Mouse (Mus musculus): Measurements from ENCODE around the gene Hes2. TPM values are rescaled to one million over a fixed set of nuclear protein-coding genes. Genes with fewer than 3 reads are reported as not detected.
A peak's percentile ranks its signal among the peaks of the same experiment; 100 is the strongest.

Hes2 gene
- not detected in 2 replicates for polyA plus RNA-seq (2012; rRNA removed)

DNA sequence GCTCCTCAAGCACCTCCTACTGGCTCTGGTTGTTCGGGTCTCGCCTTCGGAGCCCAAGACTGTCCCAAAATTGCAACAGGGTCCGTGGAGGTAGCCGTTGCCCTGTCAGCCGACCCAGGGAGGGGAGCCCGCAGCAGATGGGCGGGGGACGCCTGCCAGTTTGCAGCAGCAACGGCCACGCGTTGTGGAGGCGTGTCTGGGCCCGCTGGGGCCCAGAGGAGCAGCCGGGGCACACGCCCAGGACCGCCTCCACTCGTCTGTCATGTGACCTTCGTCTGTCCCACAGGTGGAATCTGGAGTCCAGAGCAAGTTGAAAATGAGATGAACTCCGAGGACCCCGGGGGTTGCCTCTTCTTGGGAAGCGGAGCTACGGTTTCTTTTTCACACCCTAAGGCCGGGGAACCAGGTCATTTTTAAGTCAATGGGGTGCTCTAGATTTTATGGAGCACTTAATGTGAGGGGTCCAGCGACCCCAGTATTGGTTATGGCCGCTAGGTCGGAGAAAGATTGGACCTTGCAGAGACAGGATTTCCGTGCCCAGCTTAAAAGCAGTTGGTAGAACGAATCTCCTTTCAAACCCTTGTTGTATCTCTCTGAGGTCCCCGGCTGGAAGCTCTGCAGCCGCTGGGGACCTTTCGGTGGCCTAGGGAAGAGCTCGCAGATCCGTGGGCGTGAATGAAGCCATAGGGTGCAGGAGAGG lies at the start of gene Hes2:
Gene Hes2 (plus strand): TSS at position 283 of the 700 bp plus-strand sequence.
- Histone ChIP-seq H3K4me3 (ENCODE audit: insufficient read depth, low read length) (no peak within 1 kb of the TSS), H3K27ac (ENCODE audit: insufficient read depth, low read length) (no peak within 1 kb of the TSS)

DNA sequence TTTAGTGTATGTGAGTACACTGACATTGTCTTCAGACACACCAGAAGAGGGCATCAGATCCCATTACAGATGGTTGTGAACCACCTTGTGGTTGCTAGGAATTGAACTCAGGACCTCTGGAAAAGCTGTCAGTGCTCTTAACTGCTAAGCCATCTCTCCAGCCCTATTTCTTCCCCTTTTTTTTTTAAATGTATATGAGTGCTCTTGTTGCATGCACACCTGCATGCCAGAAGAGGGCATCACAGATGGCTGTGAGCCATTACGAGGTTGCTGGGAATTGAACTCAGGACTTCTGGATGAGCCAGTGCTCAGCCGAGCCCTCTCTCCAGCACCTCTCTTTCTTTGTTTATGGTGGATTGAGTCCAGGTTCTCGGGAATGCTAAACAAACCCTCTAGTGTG lies 49.2 kb upstream of the Hes2 start:
- H3K27ac ChIP-seq (ENCODE audit: insufficient read depth, low read length): no peak overlapping the region
- peaks cover 2% of the 10 kb centered on the region; the same call in 1 of the 2 replicates for H3K4me1 ChIP-seq (ENCODE audit: control insufficient read depth, insufficient read depth, low read length)
- no peak for TF ChIP-seq POLR2A (IDR thresholded peaks at IDR 0.05; ENCODE audit: extremely low read depth, insufficient read depth, low read length)
- no peak for TF ChIP-seq CTCF (IDR thresholded peaks at IDR 0.05; ENCODE audit: extremely low read depth, insufficient read depth, low read length)
- no peak overlapping the region for H3K4me3 ChIP-seq (ENCODE audit: insufficient read depth, low read length)

More for the DNA sequence above, at the start of gene Hes2:
- no peaks in the 10 kb centered on the region for H3K4me1 ChIP-seq (ENCODE audit: control insufficient read depth, insufficient read depth, low read length)
- TF ChIP-seq POLR2A (IDR thresholded peaks at IDR 0.05; ENCODE audit: extremely low read depth, insufficient read depth, low read length): no peak
- TF ChIP-seq CTCF (IDR thresholded peaks at IDR 0.05; ENCODE audit: extremely low read depth, insufficient read depth, low read length): no peak

DNA sequence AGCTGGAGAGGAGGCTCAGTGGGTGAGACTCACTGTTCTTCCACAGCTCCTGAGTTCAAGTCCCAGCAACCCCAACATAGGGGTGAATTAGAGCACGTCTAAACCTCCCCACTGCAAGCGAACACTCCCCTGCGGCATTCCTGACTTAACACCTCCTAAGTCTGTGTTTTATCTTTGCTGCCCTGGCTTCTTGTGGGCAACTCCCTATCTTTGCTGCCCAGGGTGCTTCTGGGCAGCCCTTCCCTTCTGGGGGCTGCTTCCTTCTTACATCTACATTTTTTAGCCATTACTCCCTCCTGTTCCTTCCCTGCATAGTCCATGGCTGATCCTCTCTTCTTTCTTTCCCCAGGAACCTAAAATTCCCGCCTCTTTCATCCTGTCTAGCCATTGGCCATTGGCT lies 48.0 kb upstream of the Hes2 start:
- no peak overlapping the region for H3K27ac ChIP-seq (ENCODE audit: insufficient read depth, low read length)
- TF ChIP-seq CTCF (IDR thresholded peaks at IDR 0.05; ENCODE audit: extremely low read depth, insufficient read depth, low read length) (no peak), POLR2A (IDR thresholded peaks at IDR 0.05; ENCODE audit: extremely low read depth, insufficient read depth, low read length) (no peak)
- no peak overlapping the region for H3K4me3 ChIP-seq (ENCODE audit: insufficient read depth, low read length)
- H3K4me1 ChIP-seq (ENCODE audit: control insufficient read depth, insufficient read depth, low read length): peaks cover 2% of the 10 kb centered on the region; the same call in 1 of the 2 replicates

DNA sequence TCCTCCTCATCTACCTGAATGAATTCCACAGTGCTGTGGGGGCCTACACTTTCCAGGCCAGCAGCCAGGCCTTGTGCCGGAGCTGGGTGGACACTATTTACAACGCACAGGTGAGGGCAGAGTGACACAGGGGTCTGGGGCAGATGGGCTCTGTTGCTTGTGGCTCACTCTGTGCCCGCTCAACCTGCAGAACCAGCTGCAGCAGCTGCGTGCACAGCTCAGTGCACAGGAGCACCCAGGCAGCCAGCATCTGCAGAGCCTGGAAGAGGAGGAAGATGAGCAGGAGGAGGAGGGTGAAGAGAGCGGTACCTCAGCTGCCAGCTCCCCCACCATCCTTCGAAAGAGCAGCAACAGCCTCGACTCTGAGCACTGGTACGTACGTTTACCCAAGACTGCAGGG lies 46.3 kb upstream of the Hes2 start:
- Histone ChIP-seq H3K27ac (ENCODE audit: insufficient read depth, low read length) (no peak overlapping the region), H3K4me3 (ENCODE audit: insufficient read depth, low read length) (no peak overlapping the region), H3K4me1 (ENCODE audit: control insufficient read depth, insufficient read depth, low read length) (peaks cover 2% of the 10 kb centered on the region; the same call in 1 of the 2 replicates)
- TF ChIP-seq POLR2A (IDR thresholded peaks at IDR 0.05; ENCODE audit: extremely low read depth, insufficient read depth, low read length) (no peak), CTCF (IDR thresholded peaks at IDR 0.05; ENCODE audit: extremely low read depth, insufficient read depth, low read length) (no peak)

DNA sequence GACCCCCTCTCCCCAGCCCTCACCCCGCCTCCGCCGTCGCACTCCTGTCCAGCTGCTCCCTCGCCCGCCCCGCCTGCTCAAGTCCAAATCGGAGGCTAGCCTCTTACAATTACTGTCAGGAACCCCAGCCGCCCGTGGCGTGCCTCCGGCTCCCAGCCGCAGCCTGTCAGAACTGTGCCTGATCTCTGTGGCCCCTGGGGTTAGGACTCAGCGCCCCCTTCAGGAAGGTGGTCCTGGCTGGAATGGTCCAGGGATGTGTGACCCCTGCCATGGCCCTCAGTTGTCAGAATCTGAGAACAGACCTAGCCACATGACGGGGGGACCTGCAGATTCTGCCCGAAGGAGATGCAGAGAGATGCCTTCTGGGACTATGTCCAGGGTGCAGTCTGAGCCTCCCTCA lies 44.6 kb upstream of the Hes2 start:
- Histone ChIP-seq H3K27ac (ENCODE audit: insufficient read depth, low read length) (no peak overlapping the region), H3K4me3 (ENCODE audit: insufficient read depth, low read length) (no peak overlapping the region), H3K4me1 (ENCODE audit: control insufficient read depth, insufficient read depth, low read length) (no peaks in the 10 kb centered on the region)
- no peak for TF ChIP-seq CTCF (IDR thresholded peaks at IDR 0.05; ENCODE audit: extremely low read depth, insufficient read depth, low read length)
- TF ChIP-seq POLR2A (IDR thresholded peaks at IDR 0.05; ENCODE audit: extremely low read depth, insufficient read depth, low read length): no peak

DNA sequence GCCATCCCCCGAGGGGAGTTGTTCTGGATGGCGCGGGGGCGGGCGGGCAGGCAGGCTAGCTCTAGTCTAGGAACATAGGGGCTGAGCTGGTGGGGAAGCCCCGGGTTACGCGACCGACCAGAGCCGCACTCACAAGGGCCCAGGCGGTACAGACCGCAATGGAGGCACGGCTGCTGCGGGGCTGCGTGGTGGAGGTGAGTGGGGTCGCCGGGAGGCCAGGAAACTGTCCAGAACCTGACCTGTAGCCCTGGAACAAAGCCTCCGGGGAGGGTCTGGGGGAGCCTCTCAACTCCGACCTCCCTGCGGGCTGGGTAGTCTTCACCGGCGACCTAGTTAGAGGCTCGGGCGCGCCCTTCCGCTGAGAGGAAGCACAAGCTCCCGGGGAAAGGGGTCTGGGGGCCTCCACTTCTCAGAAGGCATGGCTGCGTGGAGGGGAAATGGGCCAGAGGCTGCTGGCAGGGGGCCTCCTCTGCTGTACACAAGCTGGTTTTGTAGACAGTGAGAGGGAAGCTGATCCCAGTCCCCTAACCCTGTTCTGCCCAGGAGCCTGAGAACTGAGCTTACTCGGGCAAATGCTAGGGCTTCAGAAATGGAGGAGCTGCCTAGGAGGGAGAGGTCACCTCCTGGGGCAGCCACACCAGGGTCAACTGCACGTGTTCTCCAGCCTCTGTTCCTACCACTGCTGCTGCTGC lies 42.6 kb upstream of the Hes2 start, which contains the start of gene Tnfrsf25:
Gene Tnfrsf25 (plus strand): TSS at position 14 of the 692 bp plus-strand sequence.
- H3K4me1 ChIP-seq (ENCODE audit: control insufficient read depth, insufficient read depth, low read length): no peaks in the 10 kb centered on the region
- no peak for TF ChIP-seq CTCF (IDR thresholded peaks at IDR 0.05; ENCODE audit: extremely low read depth, insufficient read depth, low read length)
- TF ChIP-seq POLR2A (IDR thresholded peaks at IDR 0.05; ENCODE audit: extremely low read depth, insufficient read depth, low read length): no peak
- H3K27ac ChIP-seq (ENCODE audit: insufficient read depth, low read length): no peak within 1 kb of the TSS
- H3K4me3 ChIP-seq (ENCODE audit: insufficient read depth, low read length): no peak within 1 kb of the TSS

DNA sequence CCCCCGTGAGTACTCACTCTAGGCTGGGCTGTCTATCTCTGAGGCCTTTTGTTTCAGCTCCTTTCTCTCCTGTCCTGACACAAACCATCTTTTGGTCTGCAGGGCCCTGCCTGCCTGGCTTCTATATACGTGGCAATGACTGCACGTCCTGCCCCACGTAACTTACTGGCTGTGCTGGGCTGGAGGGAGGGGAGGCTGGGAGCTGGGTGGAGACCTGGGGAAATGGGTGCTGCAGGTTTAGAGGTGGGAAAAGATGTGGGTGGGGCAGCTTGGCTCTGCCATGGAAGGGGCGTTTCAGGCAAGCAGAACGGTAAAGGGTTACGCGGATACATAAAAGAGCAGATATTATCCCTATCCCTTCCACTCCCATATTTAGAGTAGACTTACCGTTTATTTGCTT lies 41.1 kb upstream of the Hes2 start:
- Histone ChIP-seq H3K4me3 (ENCODE audit: insufficient read depth, low read length) (no peak overlapping the region), H3K4me1 (ENCODE audit: control insufficient read depth, insufficient read depth, low read length) (no peaks in the 10 kb centered on the region), H3K27ac (ENCODE audit: insufficient read depth, low read length) (no peak overlapping the region)
- TF ChIP-seq CTCF (IDR thresholded peaks at IDR 0.05; ENCODE audit: extremely low read depth, insufficient read depth, low read length) (no peak), POLR2A (IDR thresholded peaks at IDR 0.05; ENCODE audit: extremely low read depth, insufficient read depth, low read length) (no peak)

DNA sequence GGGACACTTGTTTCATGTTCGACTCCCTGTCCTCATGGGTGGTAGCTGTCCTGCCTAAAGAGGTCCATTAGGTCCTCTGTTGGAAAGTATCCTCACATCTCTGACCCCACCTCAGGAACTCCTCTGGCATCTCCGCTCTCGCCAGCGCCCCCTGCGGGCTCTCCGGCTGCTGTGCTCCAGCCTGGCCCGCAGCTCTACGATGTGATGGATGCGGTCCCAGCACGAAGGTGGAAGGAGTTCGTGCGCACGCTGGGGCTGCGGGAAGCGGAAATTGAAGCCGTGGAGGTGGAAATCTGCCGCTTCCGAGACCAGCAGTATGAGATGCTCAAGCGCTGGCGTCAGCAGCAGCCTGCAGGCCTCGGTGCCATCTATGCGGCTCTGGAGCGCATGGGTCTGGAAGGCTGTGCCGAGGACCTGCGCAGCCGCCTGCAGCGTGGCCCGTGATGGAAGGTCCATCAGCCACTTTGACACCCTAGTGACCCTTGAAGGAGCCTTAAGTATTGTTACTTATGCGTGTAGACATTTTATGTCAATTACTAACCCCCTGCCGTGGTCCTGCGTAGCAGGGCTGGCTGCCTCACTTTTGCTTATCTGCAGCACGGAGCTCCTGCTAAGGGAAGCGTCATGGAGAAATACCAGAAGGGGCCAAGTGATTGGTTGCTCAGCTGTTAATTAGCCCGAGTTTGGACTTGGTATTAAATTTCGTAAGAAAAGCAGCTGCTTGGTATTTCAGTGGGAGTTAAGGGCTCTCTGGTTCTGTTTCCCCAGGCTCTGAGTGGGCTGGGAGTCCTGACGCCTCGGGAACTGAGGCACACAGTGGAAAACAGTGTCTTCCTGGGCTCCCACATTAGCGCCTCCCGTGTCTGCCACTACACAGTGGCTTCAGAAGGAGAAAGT lies 39.0 kb upstream of the Hes2 start:
- TF ChIP-seq CTCF (IDR thresholded peaks at IDR 0.05; ENCODE audit: extremely low read depth, insufficient read depth, low read length) (peak; percentile 37), POLR2A (IDR thresholded peaks at IDR 0.05; ENCODE audit: extremely low read depth, insufficient read depth, low read length) (no peak)
- Histone ChIP-seq H3K4me3 (ENCODE audit: insufficient read depth, low read length) (no peak overlapping the region), H3K27ac (ENCODE audit: insufficient read depth, low read length) (no peak overlapping the region)

More for the DNA sequence above, 39.0 kb upstream of the Hes2 start:
- no peaks in the 10 kb centered on the region for H3K4me1 ChIP-seq (ENCODE audit: control insufficient read depth, insufficient read depth, low read length)
